Mouse (Mus musculus) heart, postnatal 0 days (tissue): ENCODE measurements around the gene S100a7a. TPM values are rescaled to one million over a fixed set of nuclear protein-coding genes. Genes with fewer than 3 reads are reported as not detected.
A peak's percentile ranks its signal among the peaks of the same experiment; 100 is the strongest.

ENCODE experiments used
- ATAC-seq: fragments of 200-750 bp; cut with Nextera tagmentation; 2 replicates; pipeline ENCODE4 v1.8.0; 2017; ENCODE audit warnings: low read depth, moderate number of reproducible peaks, moderate library complexity; ENCODE audit not compliant: insufficient read depth
- DNase-seq: peaks from one replicate; pipeline ENCODE4 v3.0.0-alpha.2; 2016; ENCODE audit warnings: low spot score
- H3K27ac ChIP-seq: fragments of 300-500 bp; sonication (generic); 2 replicates; pipeline ENCODE4 v1.5.1; 2014; ENCODE audit warnings: low read depth, mild to moderate bottlenecking
- H3K27me3 ChIP-seq: fragments of 300-500 bp; sonication (generic); 2 replicates; pipeline ENCODE4 v1.6.1; 2014; ENCODE audit warnings: low read length, mixed read lengths; ENCODE audit not compliant: control insufficient read depth, insufficient read depth
- H3K36me3 ChIP-seq: fragments of 300-500 bp; sonication (generic); replicated peaks from 2 replicates; pipeline ENCODE4 v1.6.1; 2014; ENCODE audit warnings: low read length, mixed read lengths; ENCODE audit not compliant: control insufficient read depth, insufficient read depth
- H3K4me1 ChIP-seq: fragments of 300-500 bp; sonication (generic); 2 replicates; pipeline ENCODE4 v1.6.1; 2014; ENCODE audit warnings: antibody characterized with exemption; ENCODE audit not compliant: control insufficient read depth, insufficient read depth
- H3K4me2 ChIP-seq: fragments of 300-500 bp; sonication (generic); 2 replicates; pipeline ENCODE4 v1.6.1; 2014; ENCODE audit warnings: low read depth, mild to moderate bottlenecking, low read length, moderate library complexity
- H3K4me3 ChIP-seq: fragments of 300-500 bp; sonication (generic); 2 replicates; pipeline ENCODE4 v1.5.1; 2014; ENCODE audit warnings: low read depth, low read length
- H3K9ac ChIP-seq: fragments of 300-500 bp; sonication (generic); replicated peaks from 2 replicates; pipeline ENCODE4 v1.6.1; 2014; ENCODE audit warnings: low read depth, low read length, mixed read lengths
- H3K9me3 ChIP-seq: fragments of 300-500 bp; sonication (generic); replicated peaks from 2 replicates; pipeline ENCODE4 v1.6.1; 2016; ENCODE audit warnings: low read length; ENCODE audit not compliant: control insufficient read depth
- CTCF ChIP-seq: IDR thresholded peaks from 2 replicates; pipeline ENCODE4 v1.5.1; 2016; ENCODE audit warnings: antibody characterized with exemption, control low read depth, low read depth
- EP300 ChIP-seq: IDR thresholded peaks from 2 replicates; pipeline ENCODE4 v1.6.1; 2016; ENCODE audit warnings: antibody characterized with exemption, low read depth
- WGBS: fragments of 180-500 bp; shearing (Covaris S2); extraction: QIAGEN DNeasy Blood & Tissue Kit; methylation state at CpG from one replicate; pipeline ENCODE4 v1.1.7; 2014; 5-methylcytosine and 5-hydroxymethylcytosine counted together
- polyA plus RNA-seq: library from polyadenylated mRNA; unstranded; fragments of >200 nt; fragmentation: Nextera tagmentation; extraction: Ambion mirVana; gene quantifications from 2 replicates; pipeline ENCODE4 v1.2.1, GENCODE M21; 2015
- total RNA-seq: library from RNA; depleted of rRNA; stranded (reverse); fragments of >200 nt; gene quantifications from 2 replicates; pipeline ENCODE4 v1.2.3, GENCODE M21; 2014; ENCODE audit warnings: low replicate concordance

Gene S100a7a
- total and polyA plus RNA-seq, 2 experiments from 2014 or later = not detected

DNA sequence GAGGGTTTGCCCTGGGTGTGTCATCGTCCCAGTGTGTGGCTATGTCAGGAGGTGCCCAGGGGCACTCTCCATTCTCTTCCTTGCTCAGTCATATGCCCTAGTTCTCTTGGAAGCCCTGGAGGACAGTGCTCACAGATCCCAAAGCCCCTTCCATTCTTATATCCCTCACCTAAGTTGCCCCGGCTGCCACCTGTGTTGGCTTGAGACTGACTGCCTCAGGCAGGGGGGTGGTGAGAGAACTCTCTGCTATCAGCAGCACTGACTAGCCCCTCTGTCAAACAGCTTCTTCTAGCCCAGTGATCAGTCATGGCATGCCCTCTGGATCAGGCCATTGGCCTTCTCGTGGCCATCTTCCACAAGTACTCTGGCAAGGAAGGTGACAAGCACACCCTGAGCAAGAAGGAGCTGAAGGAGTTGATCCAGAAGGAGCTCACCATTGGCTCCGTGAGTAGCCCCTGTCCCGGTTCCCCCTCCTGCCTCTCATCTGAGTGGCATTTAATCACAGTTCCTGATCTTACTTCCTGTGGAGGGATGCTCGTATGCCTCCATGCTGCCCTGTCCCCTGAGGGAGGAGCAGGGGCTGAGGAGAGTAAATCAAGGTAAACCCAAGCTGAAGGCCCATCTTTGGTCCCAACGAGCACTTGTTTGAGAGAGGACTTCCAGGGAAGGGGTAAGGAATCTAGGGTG, 40.2 kb upstream of the S100a7a start:
- 64% methylated on average over 7 of the region's 7 CpGs for WGBS
- no peak for TF ChIP-seq CTCF
- TF ChIP-seq EP300 = no peak
- Histone ChIP-seq H3K4me1 (peaks cover 13% of the 10 kb centered on the region; the same call in 1 of the 2 replicates), H3K9me3 (no peaks in the 10 kb centered on the region), H3K4me2 (peak overlapping the region; percentile 62), H3K4me3 (peak overlapping the region; percentile 40), H3K36me3 (no peaks in the 10 kb centered on the region), H3K9ac (0 out of 2 replicates have a peak overlapping the region, but pooled peaks have one; percentile 39), H3K27me3 (no peaks in the 10 kb centered on the region), H3K27ac (no peak overlapping the region; the same call in 1 of the 2 replicates)
- ATAC-seq (no peak), DNase-seq (no peak)

DNA sequence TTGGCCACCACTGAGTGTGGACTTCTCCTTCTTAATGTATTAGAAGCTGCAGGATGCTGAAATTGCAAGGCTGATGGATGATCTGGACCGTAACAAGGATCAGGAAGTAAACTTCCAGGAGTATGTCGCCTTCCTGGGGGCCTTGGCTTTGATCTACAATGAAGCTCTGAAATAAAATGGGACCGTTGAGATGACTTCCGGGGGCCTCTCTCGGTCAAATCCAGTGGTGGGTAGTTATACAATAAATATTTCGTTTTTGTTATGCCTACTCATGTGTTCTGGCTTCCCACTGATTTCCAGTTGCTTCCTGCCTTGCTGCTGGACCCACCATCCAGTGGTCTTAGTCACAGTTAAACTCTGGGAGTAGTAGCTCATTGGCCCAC, 39.7 kb upstream of the S100a7a start:
- 78% methylated on average over 6 of the region's 6 CpGs for WGBS
- ATAC-seq = no peak
- Histone ChIP-seq H3K4me3 (peak overlapping the region; percentile 40; the same call in 1 of the 2 replicates), H3K27me3 (no peaks in the 10 kb centered on the region), H3K36me3 (no peaks in the 10 kb centered on the region), H3K9me3 (no peaks in the 10 kb centered on the region), H3K4me1 (peaks cover 13% of the 10 kb centered on the region; the same call in 1 of the 2 replicates), H3K27ac (no peak overlapping the region), H3K9ac (no peak overlapping the region), H3K4me2 (peak overlapping the region; percentile 62)
- no peak for TF ChIP-seq EP300
- no peak for TF ChIP-seq CTCF
- DNase-seq = no peak

DNA sequence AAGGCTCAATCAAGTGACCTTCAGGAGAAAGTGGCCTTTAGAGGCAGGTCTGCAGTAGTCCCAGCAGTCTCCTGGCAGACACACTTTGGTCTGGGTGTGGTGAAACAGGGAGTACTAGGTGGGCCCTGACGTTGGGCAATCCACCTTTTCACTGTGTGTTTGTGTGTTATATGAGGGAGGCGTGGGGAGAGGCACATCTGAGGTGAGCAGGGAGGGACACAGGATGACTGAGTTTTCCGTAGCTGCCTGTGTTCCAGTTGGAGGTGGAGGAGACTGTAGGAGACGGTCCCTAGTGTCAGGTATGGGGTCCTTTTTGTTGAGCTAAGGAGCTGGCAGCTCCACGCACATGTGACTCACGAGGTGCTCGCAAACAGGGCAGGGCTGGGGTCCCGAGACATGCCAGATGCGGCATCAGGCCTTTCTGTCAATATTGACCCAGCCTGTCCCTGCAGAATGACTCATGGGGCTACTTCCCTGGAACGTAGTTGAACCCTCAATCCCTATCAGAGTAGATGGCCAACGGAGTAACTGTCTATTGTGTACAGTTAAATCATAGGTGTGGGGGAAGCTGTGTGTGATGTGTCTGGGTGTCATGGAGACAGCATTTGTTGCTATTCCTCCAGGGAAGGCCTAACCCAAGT, 39.1 kb upstream of the S100a7a start:
- H3K36me3 ChIP-seq = no peaks in the 10 kb centered on the region
- H3K4me1 ChIP-seq = peaks cover 13% of the 10 kb centered on the region; the same call in 1 of the 2 replicates
- H3K9ac ChIP-seq = no peak overlapping the region
- H3K4me2 ChIP-seq = peak overlapping the region; percentile 18; the same call in 1 of the 2 replicates
- no peaks in the 10 kb centered on the region for H3K9me3 ChIP-seq
- no peak overlapping the region for H3K4me3 ChIP-seq
- H3K27ac ChIP-seq = no peak overlapping the region
- ATAC-seq (no peak), DNase-seq (no peak)
- H3K27me3 ChIP-seq = no peaks in the 10 kb centered on the region
- TF ChIP-seq EP300 (no peak), CTCF (no peak)
- WGBS = 75% methylated on average over 11 of the region's 11 CpGs

DNA sequence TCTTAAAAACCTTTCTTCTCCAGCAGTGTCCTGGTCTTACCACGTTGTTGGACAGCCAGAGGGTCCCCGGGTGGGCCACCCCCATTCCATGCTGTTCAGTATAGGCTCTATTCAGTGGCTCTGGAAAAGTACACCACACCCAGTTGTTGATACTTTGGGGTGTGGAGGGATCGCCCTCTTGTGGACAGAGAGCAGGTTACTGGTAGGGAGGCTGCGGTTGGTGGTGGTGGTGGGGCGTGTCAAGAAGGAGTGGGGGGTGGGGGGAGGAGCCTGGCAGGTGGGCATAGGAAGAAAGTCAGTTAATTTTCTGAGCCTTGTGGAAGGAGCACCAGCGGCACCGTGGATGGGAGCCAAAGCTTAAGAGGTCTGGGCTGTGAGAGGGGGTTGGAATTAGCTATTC, 38.4 kb upstream of the S100a7a start:
- peak; percentile 74 for ATAC-seq
- 2% methylated on average over 7 of the region's 7 CpGs for WGBS
- H3K4me1 ChIP-seq = peaks cover 13% of the 10 kb centered on the region; the same call in 1 of the 2 replicates

DNA sequence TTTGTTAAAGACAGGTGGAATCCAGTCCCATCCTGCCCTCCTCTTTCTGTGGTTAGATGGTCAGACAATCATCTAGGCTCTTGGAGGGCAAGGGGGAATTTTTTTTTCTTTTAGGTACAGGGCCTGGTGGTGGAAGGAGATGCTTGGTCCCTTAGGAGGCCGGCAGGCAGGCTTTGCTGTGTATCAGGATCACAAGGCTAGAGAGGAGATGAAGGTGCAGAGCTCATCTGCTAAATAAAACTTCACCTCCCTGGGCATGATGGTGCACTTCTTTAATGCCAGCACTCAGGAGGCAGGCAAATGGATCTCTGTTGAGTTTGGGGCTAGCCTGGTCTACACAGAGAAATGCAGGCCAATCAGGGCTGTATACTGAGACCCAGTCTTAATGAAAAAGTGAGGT, 37.9 kb upstream of the S100a7a start:
- H3K36me3 ChIP-seq = no peaks in the 10 kb centered on the region
- ATAC-seq = no peak
- H3K9ac ChIP-seq = no peak overlapping the region
- peaks cover 13% of the 10 kb centered on the region; the same call in 1 of the 2 replicates for H3K4me1 ChIP-seq
- no peaks in the 10 kb centered on the region for H3K9me3 ChIP-seq
- H3K4me3 ChIP-seq = no peak overlapping the region
- TF ChIP-seq CTCF (no peak), EP300 (no peak)
- no peak overlapping the region for H3K4me2 ChIP-seq
- 52% methylated on average over 1 of the region's 1 CpGs for WGBS
- no peak overlapping the region for H3K27ac ChIP-seq
- no peak for DNase-seq
- H3K27me3 ChIP-seq = no peaks in the 10 kb centered on the region

More for the DNA sequence above, 38.4 kb upstream of the S100a7a start:
- H3K9me3 ChIP-seq = no peaks in the 10 kb centered on the region
- no peak overlapping the region for H3K9ac ChIP-seq
- no peak for TF ChIP-seq EP300
- peak; percentile 89 for TF ChIP-seq CTCF
- no peak overlapping the region for H3K4me3 ChIP-seq
- H3K27ac ChIP-seq = no peak overlapping the region
- peak; percentile 81 for DNase-seq
- peak overlapping the region; percentile 18; the same call in 1 of the 2 replicates for H3K4me2 ChIP-seq
- no peaks in the 10 kb centered on the region for H3K36me3 ChIP-seq
- no peaks in the 10 kb centered on the region for H3K27me3 ChIP-seq
